8 mouse cellular contexts compared by ENCODE assay signal in the genomic region with DNA sequence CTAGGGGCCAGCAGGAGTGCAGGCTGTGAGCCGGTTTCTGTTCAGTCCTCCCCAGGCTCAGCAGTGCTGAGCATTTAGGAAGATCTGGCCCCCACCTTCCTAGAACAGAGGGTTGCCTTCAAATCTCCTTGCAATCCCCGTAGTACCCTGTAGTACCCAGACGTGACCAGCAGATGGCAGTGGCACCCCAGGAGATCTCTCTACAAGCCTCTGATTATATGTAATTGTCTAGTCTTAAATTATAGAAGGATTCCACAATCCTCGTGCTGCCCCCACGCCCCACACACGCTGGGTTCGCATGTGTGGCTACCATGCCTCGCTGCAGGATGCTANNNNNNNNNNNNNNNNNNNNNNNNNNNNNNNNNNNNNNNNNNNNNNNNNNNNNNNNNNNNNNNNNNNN. TPM values are rescaled to one million over a fixed set of nuclear protein-coding genes. Genes with fewer than 3 reads are reported as not detected.
A peak's percentile ranks its signal among the peaks of the same experiment; 100 is the strongest.
DNase-seq lines count a peak whose midpoint lies in the region; ATAC-seq and TF ChIP-seq lines count a peak whose summit lies in the region.

No protein-coding gene starts in this region.

- no peak for ATAC-seq in lung, postnatal 0 days

- no peak for TF ChIP-seq EP300 in lung, postnatal 0 days (IDR thresholded peaks at IDR 0.05)

- TF ChIP-seq CTCF in lung, postnatal 0 days (IDR thresholded peaks at IDR 0.05) = peak; percentile 93

- WGBS in lung, postnatal 0 days = under 1% methylated on average over 8 of the region's 8 CpGs

- peak; percentile 77 for DNase-seq in 3T3-L1 (ENCODE audit: low read depth, low spot score)
- peak; percentile 67 for DNase-seq in Muller cell, postnatal 12 days (ENCODE audit: inconsistent ontology term)
- peak; percentile 90 for DNase-seq in cerebellum, adult 9-10 months
- peak; percentile 75 to 88 for DNase-seq in frontal cortex, postnatal 14 days (ENCODE audit: low spot score in 2 of 2)
- DNase-seq in kidney, postnatal 36 days = peak; percentile 55 to 83
- DNase-seq in lung, postnatal 0 days (ENCODE audit: low spot score) = peak; percentile 61
- peak; percentile 71 for DNase-seq in ovary, postnatal 14 days (ENCODE audit: low spot score)
- peak; percentile 75 for DNase-seq in thymus, postnatal 14 days

- H3K27ac ChIP-seq in lung, postnatal 0 days (ENCODE audit: low read length) = no peak overlapping the region

- no peak overlapping the region for H3K4me3 ChIP-seq in lung, postnatal 0 days (ENCODE audit: low read depth, low read length)

- no peak overlapping the region for H3K4me2 ChIP-seq in lung, postnatal 0 days (replicated peaks; ENCODE audit: low read depth, low read length)

- no peak overlapping the region for H3K9ac ChIP-seq in lung, postnatal 0 days (replicated peaks; ENCODE audit: low read depth)

- H3K9me3 ChIP-seq in lung, postnatal 0 days (ENCODE audit: low read length) = no peaks in the 10 kb centered on the region

- H3K4me1 ChIP-seq in lung, postnatal 0 days (ENCODE audit: insufficient read depth, low read depth, low read length) = no peaks in the 10 kb centered on the region

- no peaks in the 10 kb centered on the region for H3K27me3 ChIP-seq in lung, postnatal 0 days (replicated peaks; ENCODE audit: insufficient read depth, low read length)

- no peaks in the 10 kb centered on the region for H3K36me3 ChIP-seq in lung, postnatal 0 days (ENCODE audit: insufficient read depth, low read length)

RNA-seq across cellular contexts. Expression of a gene that starts 16.2 kb away (rescaled TPM):
- not detected in 2 replicates for polyA plus RNA-seq in lung, postnatal 0 days (2015; fragmentation: Nextera tagmentation; extraction: Ambion mirVana)

RNA-seq across cellular contexts. Expression of a gene that starts 38.3 kb away (rescaled TPM):
- polyA plus RNA-seq in lung, postnatal 0 days (2015; fragmentation: Nextera tagmentation; extraction: Ambion mirVana) = 1.9 and 2.0 TPM in 2 replicates
